Mouse (Mus musculus): ENCODE data around the gene Znfx1.
"Not testable (repeated sequence)": the region's sequence is repeated elsewhere in the genome, so short reads cannot be mapped to it uniquely, and the experiment has no call there.

Gene Znfx1

GRCm38 (mm10) chr2:167053127-167053844 lies 9.5 kb downstream of the Znfx1 start:
- no peak for DNase-seq (ENCODE audit: low read depth, low spot score)

- no peak for DNase-seq (ENCODE audit: low read depth, low spot score)
Observed at GRCm38 (mm10) chr2:167048698-167049358, 14.0 kb downstream of the Znfx1 start.

- DNase-seq (ENCODE audit: low read depth, low spot score): no peak
Observed at GRCm38 (mm10) chr2:167048223-167048622, 14.6 kb downstream of the Znfx1 start.

- no peak for DNase-seq (ENCODE audit: low read depth, low spot score)
Observed at GRCm38 (mm10) chr2:167043400-167044121, 19.3 kb downstream of the Znfx1 start.

GRCm38 (mm10) chr2:167039386-167039785 lies 23.4 kb downstream of the Znfx1 start:
- DNase-seq (ENCODE audit: low read depth, low spot score): no peak

- no peak for DNase-seq (ENCODE audit: low read depth, low spot score)
Observed at GRCm38 (mm10) chr2:167038716-167039115, 24.1 kb downstream of the Znfx1 start.

- no peak for DNase-seq (ENCODE audit: low read depth, low spot score)
Observed at GRCm38 (mm10) chr2:167038297-167038696, 24.5 kb downstream of the Znfx1 start.

GRCm38 (mm10) chr2:167037710-167038109 lies 25.1 kb downstream of the Znfx1 start:
- no peak for DNase-seq (ENCODE audit: low read depth, low spot score)

- no peak for DNase-seq (ENCODE audit: low read depth, low spot score)
Observed at GRCm38 (mm10) chr2:167030507-167030906, 32.3 kb downstream of the Znfx1 start.

- no peak for DNase-seq (ENCODE audit: low read depth, low spot score)
Observed at GRCm38 (mm10) chr2:167028553-167028952, 34.3 kb downstream of the Znfx1 start.

- no peak for DNase-seq (ENCODE audit: low read depth, low spot score)
Observed at GRCm38 (mm10) chr2:167019396-167019795, 43.4 kb downstream of the Znfx1 start.

GRCm38 (mm10) chr2:167015382-167015718 lies 47.5 kb downstream of the Znfx1 start:
- DNase-seq (ENCODE audit: low read depth, low spot score): no peak

GRCm38 (mm10) chr2:167014702-167015381 lies 48.0 kb downstream of the Znfx1 start, which contains the start of gene Ddx27:
TSS of gene Ddx27 (plus strand) at chr2:167015193.
- peak; percentile 96 for DNase-seq (ENCODE audit: low read depth, low spot score)

- no peak for DNase-seq (ENCODE audit: low read depth, low spot score)
Observed at GRCm38 (mm10) chr2:167010546-167010945, 52.3 kb downstream of the Znfx1 start.

GRCm38 (mm10) chr2:167009483-167009882 lies 53.3 kb downstream of the Znfx1 start:
- no peak for DNase-seq (ENCODE audit: low read depth, low spot score)

GRCm38 (mm10) chr2:167007565-167007964 lies 55.2 kb downstream of the Znfx1 start:
- DNase-seq (ENCODE audit: low read depth, low spot score): not testable (repeated sequence)

- DNase-seq (ENCODE audit: low read depth, low spot score): no peak
Observed at GRCm38 (mm10) chr2:167007001-167007491, 55.8 kb downstream of the Znfx1 start.

- no peak for DNase-seq (ENCODE audit: low read depth, low spot score)
Observed at GRCm38 (mm10) chr2:167006355-167006754, 56.5 kb downstream of the Znfx1 start.

- peak; percentile 87 for DNase-seq (ENCODE audit: low read depth, low spot score)
Observed at GRCm38 (mm10) chr2:167004099-167004854, 58.5 kb downstream of the Znfx1 start.

- DNase-seq (ENCODE audit: low read depth, low spot score): no peak
Observed at GRCm38 (mm10) chr2:167001486-167001885, 61.3 kb downstream of the Znfx1 start.

GRCm38 (mm10) chr2:166996533-166996894 lies 66.3 kb downstream of the Znfx1 start:
- DNase-seq (ENCODE audit: low read depth, low spot score): no peak
